Mouse (Mus musculus) neural tube, postnatal 0 days (tissue): ENCODE measurements around the gene Cracr2a. TPM values are rescaled to one million over a fixed set of nuclear protein-coding genes. Genes with fewer than 3 reads are reported as not detected.

ENCODE experiments used
- polyA plus RNA-seq: library from polyadenylated mRNA; unstranded; fragments of >200 nt; fragmentation: Nextera tagmentation; extraction: Ambion mirVana; gene quantifications from 2 replicates; pipeline ENCODE4 v1.2.1, GENCODE M21; 2015

Gene Cracr2a
- polyA plus RNA-seq = 0.98 TPM in 2 replicates

DNA sequence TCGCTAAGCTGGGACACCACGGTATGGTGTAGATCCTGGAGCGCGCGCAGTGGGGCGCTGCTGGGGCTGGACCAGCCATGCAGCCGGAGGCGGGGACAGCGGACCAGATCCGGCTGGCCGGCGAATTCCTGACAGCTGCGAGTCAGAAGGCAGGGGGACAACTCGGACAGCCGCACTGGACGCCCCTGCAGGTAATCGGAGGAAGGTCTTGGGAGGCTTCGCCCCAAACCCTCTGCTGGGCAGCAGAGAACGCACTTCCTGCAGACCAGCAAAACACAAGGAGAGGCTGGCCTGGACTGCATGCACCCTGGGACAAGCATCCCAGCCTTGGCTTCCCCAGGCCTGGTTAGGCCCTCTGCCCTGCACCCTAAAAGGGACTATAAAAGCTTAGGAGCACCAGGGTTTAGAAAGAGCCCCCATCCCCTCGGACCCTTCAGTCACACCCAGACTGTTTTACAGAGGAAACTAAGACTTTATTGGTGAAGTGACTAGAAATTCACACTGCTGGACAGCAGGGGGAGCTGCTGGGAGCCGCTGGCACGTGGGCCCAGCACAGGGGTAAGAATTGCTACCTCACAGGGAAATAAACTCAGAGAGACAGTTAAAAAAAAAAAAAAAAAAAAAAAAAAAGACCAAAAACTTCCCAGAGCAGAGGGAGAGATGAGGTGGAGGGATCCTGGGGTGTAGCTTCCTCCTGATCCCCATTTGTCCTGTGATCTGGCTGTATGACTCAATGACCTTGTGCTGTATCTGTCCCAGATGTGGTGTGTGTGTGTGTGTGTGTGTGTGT lies at the start of gene Cracr2a:
Cracr2a (plus strand) TSS at position 108 of the 790 bp plus-strand sequence.

Other genes starting within 250 kb of the Cracr2a start
- 35.3 and 40.7 TPM in 2 replicates for gene Parp11, start 114.5 kb upstream of the Cracr2a start, polyA plus RNA-seq
- gene Prmt8, start 208.1 kb downstream of the Cracr2a start, polyA plus RNA-seq = 37.4 and 40.3 TPM in 2 replicates